Mouse (Mus musculus): ENCODE data around the gene Vwa7.

- TF ChIP-seq CTCF (IDR thresholded peaks at IDR 0.05; ENCODE audit: extremely low read depth, insufficient read depth, low read length): no peak
- TF ChIP-seq POLR2A (IDR thresholded peaks at IDR 0.05; ENCODE audit: extremely low read depth, insufficient read depth, low read length): no peak
Observed at GRCm38 (mm10) chr17:35005158-35005557, 11.2 kb upstream of the Vwa7 start.

Measured in cortical plate, adult 2 months (tissue).